Mouse (Mus musculus): ENCODE data around the gene Smim15. TPM values are rescaled to one million over a fixed set of nuclear protein-coding genes. Genes with fewer than 3 reads are reported as not detected.

Smim15 gene
- polyA plus RNA-seq (2012; rRNA removed) = 1.7 and 3.3 TPM in 2 replicates

DNA sequence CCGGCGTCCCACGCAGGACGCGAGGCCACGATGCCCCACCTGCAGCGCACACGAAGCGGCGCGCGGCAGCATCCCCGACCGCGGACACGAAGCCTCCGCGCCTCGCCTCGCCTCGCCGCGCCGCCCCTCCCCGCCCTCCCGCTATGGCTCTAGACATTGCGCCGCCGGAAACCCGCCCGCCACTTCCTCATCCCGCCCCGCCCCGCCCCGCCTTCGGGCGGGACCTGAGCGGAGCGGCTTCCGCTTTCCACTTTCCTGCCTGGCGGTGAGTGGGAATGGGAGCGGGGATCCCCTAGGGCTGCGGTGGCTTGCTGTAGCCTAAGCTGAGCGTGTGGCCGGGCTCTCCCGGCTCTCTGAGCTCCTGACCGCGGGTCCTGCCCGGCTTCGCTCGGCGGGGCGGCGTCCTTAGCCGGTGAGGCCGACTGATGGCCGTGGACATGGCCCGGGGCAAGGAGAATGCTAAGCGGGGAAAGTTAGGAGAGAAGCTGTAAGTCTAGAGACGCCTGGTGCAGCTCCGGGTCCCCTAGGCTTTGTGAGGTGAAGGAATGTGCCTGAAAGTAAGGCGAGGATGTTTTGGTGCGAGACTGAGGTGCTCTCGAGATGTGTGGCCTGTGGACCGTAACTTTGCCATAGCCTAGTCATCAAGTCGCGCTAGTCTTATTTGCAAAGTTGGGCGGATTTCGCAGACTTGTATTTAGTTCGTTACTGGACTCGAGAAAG lies at the start of gene Smim15:
Gene Smim15 (plus strand): TSS at position 225 of the 720 bp plus-strand sequence.
- TF ChIP-seq POLR2A (IDR thresholded peaks at IDR 0.05; ENCODE audit: low read depth, low read length) = peak; percentile 91
- TF ChIP-seq CTCF (IDR thresholded peaks at IDR 0.05; ENCODE audit: extremely low read depth, insufficient read length, insufficient replicate concordance, low read depth, low read length) = no peak
- H3K4me1 ChIP-seq (ENCODE audit: control insufficient read depth, insufficient read depth, insufficient read length, low read length) = peaks cover 4% of the 10 kb centered on the region
- peak within 1 kb of the TSS; percentile 88 for H3K27ac ChIP-seq (ENCODE audit: insufficient read depth, low read depth, low read length)
- under 1% methylated on average over 70 of the region's 71 CpGs for WGBS
- no peaks in the 10 kb centered on the region for H3K27me3 ChIP-seq (ENCODE audit: control insufficient read depth, insufficient read depth, low read length)
- peaks cover 16% of the 10 kb centered on the region for H3K36me3 ChIP-seq (ENCODE audit: control insufficient read depth, insufficient read depth, low read length)
- H3K4me3 ChIP-seq (ENCODE audit: low read depth, low read length) = peak within 1 kb of the TSS; percentile 98

DNA sequence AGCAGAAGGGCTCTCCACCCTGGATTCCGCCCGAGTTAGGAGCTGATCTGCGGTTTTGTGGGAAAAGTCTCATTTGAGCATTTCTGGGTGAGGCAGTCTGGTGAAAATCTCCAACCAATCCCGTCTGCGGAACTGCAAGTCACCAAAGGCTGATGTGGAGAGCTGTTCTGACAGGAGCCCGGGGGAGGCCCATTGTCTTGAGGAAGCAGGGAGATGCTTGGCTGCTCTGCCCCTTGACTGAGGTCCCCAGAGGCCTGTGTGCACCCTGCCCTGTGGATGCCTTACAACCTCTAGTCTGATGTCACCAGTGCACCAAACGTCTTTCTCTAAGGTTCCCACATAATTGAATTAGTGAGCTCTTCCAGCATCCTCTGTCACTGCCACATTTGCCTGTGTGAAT lies 49.0 kb upstream of the Smim15 start:
- Histone ChIP-seq H3K27me3 (ENCODE audit: control insufficient read depth, insufficient read depth, low read length) (no peaks in the 10 kb centered on the region), H3K27ac (ENCODE audit: insufficient read depth, low read depth, low read length) (no peak overlapping the region), H3K36me3 (ENCODE audit: control insufficient read depth, insufficient read depth, low read length) (no peaks in the 10 kb centered on the region), H3K4me3 (ENCODE audit: low read depth, low read length) (no peak overlapping the region), H3K4me1 (ENCODE audit: control insufficient read depth, insufficient read depth, insufficient read length, low read length) (no peaks in the 10 kb centered on the region)
- 89% methylated on average over 7 of the region's 7 CpGs for WGBS
- TF ChIP-seq CTCF (IDR thresholded peaks at IDR 0.05; ENCODE audit: extremely low read depth, insufficient read length, insufficient replicate concordance, low read depth, low read length) (no peak), POLR2A (IDR thresholded peaks at IDR 0.05; ENCODE audit: low read depth, low read length) (no peak)

DNA sequence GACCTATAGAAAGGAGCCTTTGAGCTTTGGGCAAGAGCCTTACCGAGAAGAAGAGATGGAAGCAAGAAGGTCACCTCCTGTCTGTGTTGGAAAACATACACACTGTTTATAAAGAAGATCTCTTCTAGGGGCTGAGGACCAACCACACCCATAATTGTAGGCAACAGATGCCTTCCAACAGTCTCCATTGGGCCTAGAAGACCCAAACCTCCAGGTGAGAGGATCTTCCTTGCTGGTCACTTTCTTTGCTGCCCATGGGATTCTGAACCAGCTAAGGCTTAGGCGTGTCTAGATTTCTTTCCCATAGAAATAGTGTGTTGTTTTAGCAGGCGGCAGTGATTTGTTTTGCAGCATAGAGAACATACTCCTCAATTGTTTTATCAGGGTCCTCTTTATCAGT lies 47.9 kb upstream of the Smim15 start:
- Histone ChIP-seq H3K27ac (ENCODE audit: insufficient read depth, low read depth, low read length) (no peak overlapping the region), H3K36me3 (ENCODE audit: control insufficient read depth, insufficient read depth, low read length) (no peaks in the 10 kb centered on the region), H3K4me3 (ENCODE audit: low read depth, low read length) (no peak overlapping the region), H3K27me3 (ENCODE audit: control insufficient read depth, insufficient read depth, low read length) (no peaks in the 10 kb centered on the region), H3K4me1 (ENCODE audit: control insufficient read depth, insufficient read depth, insufficient read length, low read length) (no peaks in the 10 kb centered on the region)
- no peak for TF ChIP-seq POLR2A (IDR thresholded peaks at IDR 0.05; ENCODE audit: low read depth, low read length)
- TF ChIP-seq CTCF (IDR thresholded peaks at IDR 0.05; ENCODE audit: extremely low read depth, insufficient read length, insufficient replicate concordance, low read depth, low read length) = no peak
- 90% methylated on average over 3 of the region's 3 CpGs for WGBS

DNA sequence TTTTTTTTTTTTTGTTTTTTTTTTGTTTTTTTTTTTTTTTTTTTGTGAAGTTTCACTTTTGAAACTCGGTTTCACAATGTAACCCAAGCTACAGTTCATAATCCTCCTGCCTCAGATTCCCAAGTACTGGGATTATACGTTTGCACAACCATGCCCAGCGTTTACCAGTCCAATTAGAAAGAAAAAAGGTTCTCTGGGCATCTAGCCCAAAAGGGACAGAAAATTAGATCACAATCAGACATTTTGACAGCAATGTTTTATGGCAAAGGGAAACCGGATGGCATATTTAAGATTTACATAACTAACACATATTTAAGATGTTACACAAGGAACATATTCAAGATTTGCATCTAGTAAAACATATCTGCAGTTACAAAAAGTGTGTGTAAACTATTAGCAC lies 36.4 kb upstream of the Smim15 start:
- 77% methylated on average over 4 of the region's 4 CpGs for WGBS
- Histone ChIP-seq H3K36me3 (ENCODE audit: control insufficient read depth, insufficient read depth, low read length) (no peaks in the 10 kb centered on the region), H3K4me1 (ENCODE audit: control insufficient read depth, insufficient read depth, insufficient read length, low read length) (no peaks in the 10 kb centered on the region), H3K4me3 (ENCODE audit: low read depth, low read length) (no peak overlapping the region), H3K27ac (ENCODE audit: insufficient read depth, low read depth, low read length) (no peak overlapping the region), H3K27me3 (ENCODE audit: control insufficient read depth, insufficient read depth, low read length) (no peaks in the 10 kb centered on the region)
- no peak for TF ChIP-seq CTCF (IDR thresholded peaks at IDR 0.05; ENCODE audit: extremely low read depth, insufficient read length, insufficient replicate concordance, low read depth, low read length)
- no peak for TF ChIP-seq POLR2A (IDR thresholded peaks at IDR 0.05; ENCODE audit: low read depth, low read length)

DNA sequence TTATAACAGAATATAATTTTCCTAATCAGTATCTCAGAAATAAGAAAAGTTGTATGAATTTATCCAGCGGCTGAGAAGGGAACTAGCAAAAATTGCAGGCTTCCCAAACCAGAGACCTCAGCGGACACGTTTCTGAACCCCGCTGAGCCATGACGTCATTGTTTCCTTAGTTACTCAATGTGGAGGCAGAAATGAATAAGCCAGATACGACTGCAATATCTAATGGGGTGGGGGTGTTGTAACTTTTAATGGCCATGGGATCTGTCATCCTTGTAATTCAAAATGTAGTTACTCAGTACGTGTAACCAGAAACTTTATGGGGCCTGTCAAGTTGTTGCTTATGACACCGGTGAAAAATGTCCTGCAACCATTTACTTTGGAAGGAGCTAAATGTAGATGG lies 31.1 kb upstream of the Smim15 start:
- no peak overlapping the region for H3K4me3 ChIP-seq (ENCODE audit: low read depth, low read length)
- no peak overlapping the region for H3K27ac ChIP-seq (ENCODE audit: insufficient read depth, low read depth, low read length)
- H3K27me3 ChIP-seq (ENCODE audit: control insufficient read depth, insufficient read depth, low read length) = no peaks in the 10 kb centered on the region
- WGBS = 87% methylated on average over 8 of the region's 8 CpGs
- no peak for TF ChIP-seq POLR2A (IDR thresholded peaks at IDR 0.05; ENCODE audit: low read depth, low read length)
- no peak for TF ChIP-seq CTCF (IDR thresholded peaks at IDR 0.05; ENCODE audit: extremely low read depth, insufficient read length, insufficient replicate concordance, low read depth, low read length)
- no peaks in the 10 kb centered on the region for H3K36me3 ChIP-seq (ENCODE audit: control insufficient read depth, insufficient read depth, low read length)
- H3K4me1 ChIP-seq (ENCODE audit: control insufficient read depth, insufficient read depth, insufficient read length, low read length) = peaks cover 4% of the 10 kb centered on the region; the same call in 1 of the 2 replicates

DNA sequence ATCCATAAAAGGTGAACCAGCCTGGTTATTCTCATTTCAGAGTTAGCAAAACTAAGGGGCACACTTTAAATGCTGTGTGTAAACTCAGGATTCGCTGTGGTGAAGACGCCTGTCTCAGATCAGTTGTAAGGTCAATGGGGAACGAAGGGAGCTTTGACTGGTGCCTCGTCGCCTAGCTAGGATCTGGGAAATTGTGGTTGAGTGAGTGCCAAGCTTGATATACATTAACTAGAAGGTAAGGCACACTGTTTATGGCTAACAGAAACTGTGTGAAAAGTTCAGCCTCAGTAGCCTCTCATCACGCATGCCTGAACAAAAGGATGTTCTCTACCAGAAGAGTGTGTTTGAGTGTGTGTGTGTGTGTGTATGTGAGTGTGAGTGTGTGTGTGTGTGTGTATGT lies 30.4 kb upstream of the Smim15 start:
- no peak for TF ChIP-seq CTCF (IDR thresholded peaks at IDR 0.05; ENCODE audit: extremely low read depth, insufficient read length, insufficient replicate concordance, low read depth, low read length)
- TF ChIP-seq POLR2A (IDR thresholded peaks at IDR 0.05; ENCODE audit: low read depth, low read length) = no peak
- Histone ChIP-seq H3K36me3 (ENCODE audit: control insufficient read depth, insufficient read depth, low read length) (no peaks in the 10 kb centered on the region), H3K27ac (ENCODE audit: insufficient read depth, low read depth, low read length) (no peak overlapping the region), H3K4me3 (ENCODE audit: low read depth, low read length) (no peak overlapping the region), H3K27me3 (ENCODE audit: control insufficient read depth, insufficient read depth, low read length) (no peaks in the 10 kb centered on the region), H3K4me1 (ENCODE audit: control insufficient read depth, insufficient read depth, insufficient read length, low read length) (peaks cover 4% of the 10 kb centered on the region; the same call in 1 of the 2 replicates)
- WGBS = 29% methylated on average over 6 of the region's 6 CpGs

DNA sequence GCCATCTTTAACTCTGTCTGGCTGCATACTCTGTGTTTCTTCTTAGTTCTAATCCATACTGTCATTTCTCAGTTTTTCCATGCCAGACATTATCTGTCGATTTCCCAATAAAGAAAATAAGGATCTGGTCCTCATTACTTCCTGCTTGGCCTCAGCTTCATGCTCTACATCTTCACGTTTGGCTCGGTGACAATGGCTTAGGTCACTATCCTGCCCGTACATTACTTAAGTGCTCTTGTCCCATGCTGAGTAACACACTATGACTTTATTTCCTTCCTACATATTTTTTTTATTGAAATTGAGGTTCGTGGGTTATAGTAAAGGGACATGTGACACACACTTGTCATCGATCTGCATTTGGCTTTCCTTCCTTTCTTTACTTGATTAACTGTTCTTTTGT lies 29.1 kb upstream of the Smim15 start:
- TF ChIP-seq POLR2A (IDR thresholded peaks at IDR 0.05; ENCODE audit: low read depth, low read length) = no peak
- no peak for TF ChIP-seq CTCF (IDR thresholded peaks at IDR 0.05; ENCODE audit: extremely low read depth, insufficient read length, insufficient replicate concordance, low read depth, low read length)
- Histone ChIP-seq H3K27ac (ENCODE audit: insufficient read depth, low read depth, low read length) (no peak overlapping the region), H3K27me3 (ENCODE audit: control insufficient read depth, insufficient read depth, low read length) (no peaks in the 10 kb centered on the region), H3K36me3 (ENCODE audit: control insufficient read depth, insufficient read depth, low read length) (no peaks in the 10 kb centered on the region), H3K4me3 (ENCODE audit: low read depth, low read length) (no peak overlapping the region), H3K4me1 (ENCODE audit: control insufficient read depth, insufficient read depth, insufficient read length, low read length) (peaks cover 4% of the 10 kb centered on the region; the same call in 1 of the 2 replicates)
- WGBS = 73% methylated on average over 6 of the region's 6 CpGs
